Mouse (Mus musculus): ENCODE measurements around the gene Rps15. TPM values are rescaled to one million over a fixed set of nuclear protein-coding genes. Genes with fewer than 3 reads are reported as not detected.

Rps15 gene
- polyA plus RNA-seq, 1 experiment = 2,641 TPM

DNA sequence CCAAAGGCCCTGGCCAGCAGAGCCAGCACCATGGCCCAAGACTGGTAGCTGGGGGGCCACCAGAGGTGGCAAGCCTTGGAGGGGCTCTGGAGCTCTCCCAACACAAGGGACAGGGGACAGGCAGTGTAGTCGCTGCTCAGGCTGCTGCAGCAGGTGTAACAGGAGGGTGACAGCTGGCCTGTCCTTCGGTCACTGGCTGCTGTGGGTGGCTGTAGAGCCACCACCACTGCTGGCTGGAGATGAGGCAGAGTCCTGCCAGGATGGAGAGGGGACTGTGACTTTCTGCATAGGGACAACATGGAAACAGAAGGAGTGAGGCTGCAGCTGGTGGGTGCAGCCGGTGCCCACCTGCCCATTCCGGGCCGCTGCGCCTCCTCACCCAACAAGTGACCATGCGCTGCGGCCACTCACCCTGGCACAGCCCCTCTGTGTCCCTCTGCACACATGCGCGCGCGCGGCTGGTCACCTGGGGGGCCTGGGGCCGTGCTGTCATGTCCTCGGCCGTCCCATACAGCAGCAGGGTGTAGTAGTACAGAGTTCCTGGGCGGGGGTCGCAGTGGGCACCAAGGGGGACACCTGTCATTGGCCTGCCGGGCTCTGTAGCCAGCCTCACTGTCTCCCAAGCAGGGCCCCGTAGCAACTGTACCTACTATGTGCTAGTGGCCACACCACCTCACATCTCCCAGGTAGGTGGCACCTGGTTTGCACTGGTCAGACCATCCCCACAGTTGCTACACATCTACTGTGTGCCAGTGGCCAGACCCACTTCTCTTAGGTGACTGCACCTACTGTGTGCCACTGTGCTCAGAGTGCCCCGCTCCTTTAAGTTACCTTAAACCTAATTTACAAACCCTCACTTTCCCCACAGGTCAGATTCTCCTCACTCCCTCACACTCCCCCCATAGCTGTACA, 29.7 kb downstream of the Rps15 start:
- no peaks in the 10 kb centered on the region for H3K36me3 ChIP-seq (ENCODE audit: control insufficient read depth, insufficient read depth, low read length, poor library complexity, severe bottlenecking)
- H3K27me3 ChIP-seq (ENCODE audit: control insufficient read depth, insufficient read depth, low read length, poor library complexity, severe bottlenecking) = no peaks in the 10 kb centered on the region
- no peaks in the 10 kb centered on the region for H3K9me3 ChIP-seq (replicated peaks; ENCODE audit: control insufficient read depth, insufficient read depth, low read length, poor library complexity, severe bottlenecking)
- peaks cover 1% of the 10 kb centered on the region for H3K4me1 ChIP-seq (ENCODE audit: control insufficient read depth, insufficient read depth, low read length)
- H3K27ac ChIP-seq (ENCODE audit: insufficient read depth, low read length) = no peak overlapping the region
- H3K4me3 ChIP-seq (ENCODE audit: low read depth, low read length) = no peak overlapping the region
- TF ChIP-seq CTCF (IDR thresholded peaks at IDR 0.05; ENCODE audit: low read depth, low read length) (no peak), EP300 (IDR thresholded peaks at IDR 0.05; ENCODE audit: insufficient read depth, low read depth, low read length) (no peak), POLR2A (IDR thresholded peaks at IDR 0.05; ENCODE audit: insufficient read depth, low read length) (no peak)
- H3K9ac ChIP-seq (ENCODE audit: low read depth, poor library complexity, severe bottlenecking) = no peak overlapping the region

DNA sequence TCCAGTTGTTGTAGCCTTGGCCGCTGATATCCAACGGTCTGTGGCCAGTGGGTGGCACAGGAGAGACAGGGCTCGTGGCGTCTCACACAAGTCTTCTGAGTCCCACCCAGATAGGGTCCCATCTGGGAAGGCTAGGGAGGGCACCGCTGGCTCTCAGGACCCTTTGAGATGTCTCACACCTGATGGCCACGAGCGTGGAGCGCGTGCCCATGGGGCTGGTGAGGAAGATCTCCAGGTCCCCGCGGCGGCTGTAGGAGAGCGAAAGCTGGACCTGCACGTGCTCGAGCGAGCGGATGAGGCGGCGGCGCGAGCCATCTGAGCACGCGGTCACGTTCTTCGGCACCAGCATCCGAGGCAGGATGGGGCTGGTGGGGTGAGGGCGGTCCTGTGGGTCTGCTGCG, 30.6 kb downstream of the Rps15 start:
- Histone ChIP-seq H3K27me3 (ENCODE audit: control insufficient read depth, insufficient read depth, low read length, poor library complexity, severe bottlenecking) (no peaks in the 10 kb centered on the region), H3K4me3 (ENCODE audit: low read depth, low read length) (peak overlapping the region; percentile 77), H3K4me1 (ENCODE audit: control insufficient read depth, insufficient read depth, low read length) (peaks cover 1% of the 10 kb centered on the region), H3K27ac (ENCODE audit: insufficient read depth, low read length) (no peak overlapping the region), H3K36me3 (ENCODE audit: control insufficient read depth, insufficient read depth, low read length, poor library complexity, severe bottlenecking) (no peaks in the 10 kb centered on the region), H3K9ac (ENCODE audit: low read depth, poor library complexity, severe bottlenecking) (peak overlapping the region; percentile 23), H3K9me3 (replicated peaks; ENCODE audit: control insufficient read depth, insufficient read depth, low read length, poor library complexity, severe bottlenecking) (no peaks in the 10 kb centered on the region)
- TF ChIP-seq CTCF (IDR thresholded peaks at IDR 0.05; ENCODE audit: low read depth, low read length) (no peak), POLR2A (IDR thresholded peaks at IDR 0.05; ENCODE audit: insufficient read depth, low read length) (no peak), EP300 (IDR thresholded peaks at IDR 0.05; ENCODE audit: insufficient read depth, low read depth, low read length) (no peak)

DNA sequence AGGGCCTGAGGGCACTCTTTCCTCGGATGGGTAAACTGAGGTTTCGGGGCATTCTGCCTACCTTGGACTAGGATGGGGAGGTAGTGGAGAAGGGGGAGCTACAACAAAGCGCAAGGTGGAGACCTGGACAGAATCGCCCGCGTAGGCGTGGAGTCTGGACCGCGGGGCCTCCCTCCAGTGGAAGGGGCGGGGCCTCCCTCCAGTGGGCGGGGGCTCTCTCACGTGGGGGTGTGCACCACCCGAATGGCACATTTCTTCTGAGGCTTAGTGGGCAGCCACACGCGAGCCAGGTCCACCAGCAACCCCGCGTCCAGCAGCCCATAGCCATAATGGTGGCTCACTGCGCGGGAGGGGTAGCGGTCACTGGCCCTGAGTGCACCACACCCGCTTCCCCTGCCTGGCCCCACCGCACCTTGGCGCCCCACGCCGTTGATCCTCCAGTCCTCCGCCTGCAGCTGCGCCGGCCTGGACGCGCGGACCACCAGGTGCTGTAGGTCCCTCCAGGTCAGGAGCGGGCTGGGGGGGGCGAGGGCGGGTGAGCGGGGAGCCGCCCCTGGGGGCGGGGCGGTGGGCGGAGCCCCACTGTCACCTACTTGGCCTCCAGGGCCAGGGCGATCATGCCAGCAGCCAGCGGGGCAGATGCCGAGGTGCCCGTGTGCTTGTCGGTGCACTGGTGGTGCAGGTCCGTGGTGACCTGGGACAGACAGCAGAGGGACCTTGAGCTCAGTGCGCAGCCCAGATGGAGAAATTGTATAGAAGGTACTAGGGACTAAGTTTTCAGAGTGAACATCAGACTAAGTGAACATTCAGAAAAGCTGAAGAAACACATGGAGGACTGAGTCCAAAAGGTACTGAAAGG, 31.2 kb downstream of the Rps15 start:
- TF ChIP-seq POLR2A (IDR thresholded peaks at IDR 0.05; ENCODE audit: insufficient read depth, low read length) = no peak
- TF ChIP-seq CTCF (IDR thresholded peaks at IDR 0.05; ENCODE audit: low read depth, low read length) = no peak
- no peak for TF ChIP-seq EP300 (IDR thresholded peaks at IDR 0.05; ENCODE audit: insufficient read depth, low read depth, low read length)
- Histone ChIP-seq H3K4me3 (ENCODE audit: low read depth, low read length) (peak overlapping the region; percentile 77), H3K9ac (ENCODE audit: low read depth, poor library complexity, severe bottlenecking) (peak overlapping the region; percentile 23), H3K9me3 (replicated peaks; ENCODE audit: control insufficient read depth, insufficient read depth, low read length, poor library complexity, severe bottlenecking) (no peaks in the 10 kb centered on the region), H3K27ac (ENCODE audit: insufficient read depth, low read length) (no peak overlapping the region), H3K36me3 (ENCODE audit: control insufficient read depth, insufficient read depth, low read length, poor library complexity, severe bottlenecking) (no peaks in the 10 kb centered on the region), H3K4me1 (ENCODE audit: control insufficient read depth, insufficient read depth, low read length) (peaks cover 1% of the 10 kb centered on the region), H3K27me3 (ENCODE audit: control insufficient read depth, insufficient read depth, low read length, poor library complexity, severe bottlenecking) (no peaks in the 10 kb centered on the region)

DNA sequence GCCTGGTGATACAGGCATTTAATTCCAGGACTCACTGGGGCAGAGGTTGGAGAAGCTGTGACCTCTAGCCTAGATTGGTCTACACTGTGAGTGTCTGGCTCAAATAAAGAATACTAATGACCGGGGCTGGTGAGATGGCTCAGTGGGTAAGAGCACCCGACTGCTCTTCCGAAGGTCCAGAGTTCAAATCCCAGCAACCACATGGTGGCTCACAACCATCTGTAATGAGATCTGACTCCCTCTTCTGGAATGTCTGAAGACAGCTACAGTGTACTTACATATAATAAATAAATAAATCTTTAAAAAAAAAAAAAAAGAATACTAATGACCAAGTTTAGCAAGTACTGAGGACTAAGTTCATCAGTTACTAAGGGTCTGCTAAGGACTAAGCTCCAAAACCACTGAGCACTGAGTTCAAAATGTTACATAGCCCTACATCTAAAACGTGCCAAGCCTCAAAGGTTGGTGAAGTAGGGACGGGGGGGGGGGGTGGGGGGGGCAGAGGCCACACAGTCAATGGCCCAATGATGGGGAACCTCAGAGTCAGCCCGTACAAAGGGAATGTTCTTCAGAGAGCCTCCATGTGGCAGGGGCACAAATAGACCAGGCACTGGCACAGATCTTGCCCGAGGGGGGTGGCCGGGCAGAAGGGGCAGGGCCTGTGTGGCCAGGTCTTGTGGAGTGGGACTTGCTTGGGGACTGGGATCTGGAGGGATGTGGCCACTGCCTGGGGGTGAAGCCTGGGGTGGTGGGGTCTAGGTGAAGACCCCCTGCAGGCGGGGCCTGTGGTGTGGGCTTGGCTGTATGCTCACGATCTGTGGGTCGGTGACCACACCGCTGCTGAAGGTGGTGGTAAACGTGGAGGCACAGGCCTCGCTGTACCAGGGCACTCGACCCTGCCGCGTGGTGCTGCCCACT, 32.1 kb downstream of the Rps15 start:
- H3K36me3 ChIP-seq (ENCODE audit: control insufficient read depth, insufficient read depth, low read length, poor library complexity, severe bottlenecking) = no peaks in the 10 kb centered on the region
- no peaks in the 10 kb centered on the region for H3K9me3 ChIP-seq (replicated peaks; ENCODE audit: control insufficient read depth, insufficient read depth, low read length, poor library complexity, severe bottlenecking)
- no peaks in the 10 kb centered on the region for H3K27me3 ChIP-seq (ENCODE audit: control insufficient read depth, insufficient read depth, low read length, poor library complexity, severe bottlenecking)
- peaks cover 1% of the 10 kb centered on the region for H3K4me1 ChIP-seq (ENCODE audit: control insufficient read depth, insufficient read depth, low read length)
- TF ChIP-seq POLR2A (IDR thresholded peaks at IDR 0.05; ENCODE audit: insufficient read depth, low read length) = no peak
- TF ChIP-seq CTCF (IDR thresholded peaks at IDR 0.05; ENCODE audit: low read depth, low read length) = no peak
- TF ChIP-seq EP300 (IDR thresholded peaks at IDR 0.05; ENCODE audit: insufficient read depth, low read depth, low read length) = no peak
- 0 out of 2 replicates have a peak overlapping the region, but pooled peaks have one; percentile 23 for H3K9ac ChIP-seq (ENCODE audit: low read depth, poor library complexity, severe bottlenecking)
- H3K4me3 ChIP-seq (ENCODE audit: low read depth, low read length) = no peak overlapping the region
- no peak overlapping the region for H3K27ac ChIP-seq (ENCODE audit: insufficient read depth, low read length)

DNA sequence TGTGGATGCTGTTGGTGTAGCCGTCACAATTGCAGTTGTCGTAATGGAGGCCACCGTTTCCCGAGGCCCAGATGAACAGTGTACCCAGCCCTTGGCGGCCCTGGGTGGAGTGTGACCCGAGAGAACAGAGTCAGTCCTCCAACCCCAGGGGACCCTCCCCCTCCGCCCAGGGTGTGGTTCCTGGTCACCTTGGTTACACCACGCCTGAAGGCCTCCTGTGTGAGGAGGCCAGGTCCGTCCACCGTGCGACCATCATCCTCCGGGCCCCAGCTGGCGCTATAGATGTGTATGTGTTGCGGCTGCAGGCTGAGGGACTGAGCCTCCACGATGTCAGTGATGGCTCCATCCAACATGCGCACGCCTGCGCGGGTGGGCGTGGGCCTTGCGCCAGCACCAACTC, 32.8 kb downstream of the Rps15 start:
- TF ChIP-seq CTCF (IDR thresholded peaks at IDR 0.05; ENCODE audit: low read depth, low read length) (no peak), POLR2A (IDR thresholded peaks at IDR 0.05; ENCODE audit: insufficient read depth, low read length) (no peak), EP300 (IDR thresholded peaks at IDR 0.05; ENCODE audit: insufficient read depth, low read depth, low read length) (no peak)
- H3K27me3 ChIP-seq (ENCODE audit: control insufficient read depth, insufficient read depth, low read length, poor library complexity, severe bottlenecking) = no peaks in the 10 kb centered on the region
- no peaks in the 10 kb centered on the region for H3K36me3 ChIP-seq (ENCODE audit: control insufficient read depth, insufficient read depth, low read length, poor library complexity, severe bottlenecking)
- H3K9ac ChIP-seq (ENCODE audit: low read depth, poor library complexity, severe bottlenecking) = no peak overlapping the region
- H3K9me3 ChIP-seq (replicated peaks; ENCODE audit: control insufficient read depth, insufficient read depth, low read length, poor library complexity, severe bottlenecking) = no peaks in the 10 kb centered on the region
- H3K27ac ChIP-seq (ENCODE audit: insufficient read depth, low read length) = no peak overlapping the region
- H3K4me1 ChIP-seq (ENCODE audit: control insufficient read depth, insufficient read depth, low read length) = peaks cover 1% of the 10 kb centered on the region
- H3K4me3 ChIP-seq (ENCODE audit: low read depth, low read length) = no peak overlapping the region
